Mouse (Mus musculus): ENCODE data around the gene Auts2. TPM values are rescaled to one million over a fixed set of nuclear protein-coding genes. Genes with fewer than 3 reads are reported as not detected.

Auts2 gene
- total RNA-seq (2023) = 10 to 100 TPM in 1 of 2 experiments, 1 to 10 TPM in 1; 4.0 to 14.5 TPM

DNA sequence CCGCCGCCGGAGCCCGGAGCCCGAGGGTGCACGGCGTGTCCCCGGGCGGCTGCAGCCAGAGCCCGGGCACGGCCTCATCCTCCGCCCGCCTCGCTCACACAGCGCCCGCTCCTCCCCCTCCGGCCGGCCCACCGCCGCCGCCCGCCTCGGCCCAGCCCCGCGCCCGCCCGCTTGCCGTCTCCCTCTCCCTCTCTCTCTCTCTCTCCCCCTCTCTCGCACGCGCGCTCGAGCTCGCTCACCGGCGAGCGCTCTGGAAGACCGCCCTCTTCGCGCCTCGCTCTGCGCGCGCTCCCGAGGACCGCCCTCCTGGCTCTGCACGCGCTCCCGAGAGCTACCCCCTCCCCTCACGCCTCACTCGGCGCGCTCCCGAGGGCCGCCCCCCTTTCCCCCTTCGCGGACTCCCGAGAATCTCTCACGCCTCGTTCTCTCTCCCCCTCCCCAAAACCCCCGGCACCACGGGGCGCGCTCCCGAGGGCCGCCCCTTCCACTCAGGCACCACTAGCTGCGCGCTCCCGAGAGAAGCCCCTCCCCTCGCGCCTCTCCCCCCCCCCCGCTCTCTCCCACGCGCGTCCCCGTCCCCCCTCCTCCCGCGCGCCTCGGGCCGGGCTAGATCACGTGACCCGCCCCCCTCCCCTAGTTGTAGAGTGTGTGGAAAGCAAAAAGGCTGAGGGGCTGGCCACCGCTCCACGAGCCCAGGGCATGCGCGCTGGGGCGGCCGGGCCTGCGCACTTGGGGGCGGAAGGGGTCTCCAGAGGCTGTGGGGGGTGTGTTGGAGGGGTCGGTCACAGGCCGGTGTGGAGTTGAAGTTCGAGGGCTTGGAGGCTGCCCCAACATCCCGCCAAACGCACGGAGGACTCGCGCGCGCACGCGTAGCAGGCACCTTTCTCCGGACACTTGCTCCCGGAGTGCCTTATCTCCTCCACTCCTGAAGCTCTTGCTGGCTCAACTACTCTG is at the start of gene Auts2:
Auts2 (minus strand) TSS at position 227 of the 954 bp plus-strand sequence.

